Mouse (Mus musculus) stomach, embryonic 15.5 days (tissue): ENCODE measurements around the gene Bin2. TPM values are rescaled to one million over a fixed set of nuclear protein-coding genes. Genes with fewer than 3 reads are reported as not detected.
"Not testable (repeated sequence)": the region's sequence is repeated elsewhere in the genome, so short reads cannot be mapped to it uniquely, and the experiment has no call there.

Experiments
- ATAC-seq: fragments of 200-750 bp; cut with Nextera tagmentation; 2 replicates; pipeline ENCODE4 v1.8.0; 2017; ENCODE audit warnings: low read depth, moderate number of reproducible peaks, moderate TSS enrichment; ENCODE audit not compliant: insufficient read depth, low FRiP score
- H3K27ac ChIP-seq: fragments of 300-500 bp; sonication (generic); 2 replicates; pipeline ENCODE4 v1.5.1; 2015; ENCODE audit warnings: mild to moderate bottlenecking, inconsistent platforms
- H3K27me3 ChIP-seq: fragments of 300-500 bp; sonication (generic); replicated peaks from 2 replicates; pipeline ENCODE4 v1.6.1; 2015; ENCODE audit warnings: inconsistent platforms
- H3K36me3 ChIP-seq: fragments of 300-500 bp; sonication (generic); 2 replicates; pipeline ENCODE4 v1.6.1; 2015; ENCODE audit warnings: inconsistent platforms
- H3K4me1 ChIP-seq: fragments of 300-500 bp; sonication (generic); 2 replicates; pipeline ENCODE4 v1.6.1; 2015; ENCODE audit warnings: inconsistent platforms
- H3K4me2 ChIP-seq: fragments of 300-500 bp; sonication (generic); 2 replicates; pipeline ENCODE4 v1.6.1; 2015; ENCODE audit warnings: mild to moderate bottlenecking, inconsistent platforms
- H3K4me3 ChIP-seq: fragments of 300-500 bp; sonication (generic); replicated peaks from 2 replicates; pipeline ENCODE4 v1.5.1; 2015; ENCODE audit warnings: inconsistent platforms
- H3K9ac ChIP-seq: fragments of 300-500 bp; sonication (generic); 2 replicates; pipeline ENCODE4 v1.6.1; 2015; ENCODE audit warnings: inconsistent platforms
- H3K9me3 ChIP-seq: fragments of 300-500 bp; sonication (generic); 2 replicates; pipeline ENCODE4 v1.6.1; 2016; ENCODE audit warnings: inconsistent platforms
- WGBS: fragments of 180-500 bp; shearing (Covaris S2); methylation state at CpG from one replicate; pipeline ENCODE4 v1.1.7; 2015; 5-methylcytosine and 5-hydroxymethylcytosine counted together
- polyA plus RNA-seq: library from polyadenylated mRNA; unstranded; fragments of >200 nt; fragmentation: Nextera tagmentation; extraction: Ambion mirVana; gene quantifications from 2 replicates; pipeline ENCODE4 v1.2.1, GENCODE M21; 2015

Gene Bin2
- polyA plus RNA-seq, 1 experiment from 2014 or later, result 7.1 TPM

- 71% methylated on average over 3 of the region's 3 CpGs for WGBS
- Histone ChIP-seq H3K27ac (no peak overlapping the region), H3K36me3 (no peaks in the 10 kb centered on the region), H3K4me2 (no peak overlapping the region), H3K9ac (no peak overlapping the region), H3K9me3 (no peaks in the 10 kb centered on the region), H3K4me3 (no peak overlapping the region), H3K4me1 (peaks cover 12% of the 10 kb centered on the region), H3K27me3 (0 out of 2 replicates have a peak, but pooled peaks cover 4% of the 10 kb centered on the region)
- ATAC-seq, result no peak
Measured at GRCm38 (mm10) chr15:100630126-100630525, 39.2 kb downstream of the Bin2 start.

GRCm38 (mm10) chr15:100628797-100629196 is 40.6 kb downstream of the Bin2 start:
- Histone ChIP-seq H3K4me3 (no peak overlapping the region), H3K36me3 (no peaks in the 10 kb centered on the region), H3K4me2 (no peak overlapping the region), H3K9ac (no peak overlapping the region), H3K27me3 (no peaks in the 10 kb centered on the region), H3K9me3 (no peaks in the 10 kb centered on the region), H3K27ac (no peak overlapping the region), H3K4me1 (peaks cover 12% of the 10 kb centered on the region)
- 30% methylated on average over 7 of the region's 7 CpGs for WGBS
- no peak for ATAC-seq

- no peaks in the 10 kb centered on the region for H3K27me3 ChIP-seq
- peak overlapping the region; percentile 52; the same call in 1 of the 2 replicates for H3K27ac ChIP-seq
- H3K9ac ChIP-seq, result no peak overlapping the region
- no peaks in the 10 kb centered on the region for H3K9me3 ChIP-seq
- no peak for ATAC-seq
- 18% methylated on average over 11 of the region's 11 CpGs for WGBS
- H3K4me1 ChIP-seq, result peaks cover 12% of the 10 kb centered on the region
- H3K36me3 ChIP-seq, result no peaks in the 10 kb centered on the region
- H3K4me3 ChIP-seq, result no peak overlapping the region
- 0 out of 2 replicates have a peak overlapping the region, but pooled peaks have one; percentile 2 for H3K4me2 ChIP-seq
Measured at GRCm38 (mm10) chr15:100627774-100628370, 41.5 kb downstream of the Bin2 start.

GRCm38 (mm10) chr15:100627287-100627686 is 42.1 kb downstream of the Bin2 start:
- H3K9me3 ChIP-seq, result no peaks in the 10 kb centered on the region
- peak overlapping the region; percentile 52; the same call in 1 of the 2 replicates for H3K27ac ChIP-seq
- no peak overlapping the region for H3K4me3 ChIP-seq
- no peaks in the 10 kb centered on the region for H3K27me3 ChIP-seq
- no peaks in the 10 kb centered on the region for H3K36me3 ChIP-seq
- H3K9ac ChIP-seq, result no peak overlapping the region
- peaks cover 12% of the 10 kb centered on the region for H3K4me1 ChIP-seq
- no peak for ATAC-seq
- no peak overlapping the region for H3K4me2 ChIP-seq
- 27% methylated on average over 10 of the region's 10 CpGs for WGBS

GRCm38 (mm10) chr15:100624435-100624834 is 44.9 kb downstream of the Bin2 start:
- no peak for ATAC-seq
- 87% methylated on average over 3 of the region's 3 CpGs for WGBS

GRCm38 (mm10) chr15:100623754-100624153 is 45.6 kb downstream of the Bin2 start:
- 86% methylated on average over 9 of the region's 9 CpGs for WGBS
- peaks cover 11% of the 10 kb centered on the region for H3K36me3 ChIP-seq
- no peak overlapping the region for H3K4me3 ChIP-seq

More at GRCm38 (mm10) chr15:100624435-100624834, 44.9 kb downstream of the Bin2 start:
- Histone ChIP-seq H3K4me1 (peaks cover 10% of the 10 kb centered on the region), H3K27me3 (no peaks in the 10 kb centered on the region), H3K4me2 (no peak overlapping the region), H3K27ac (no peak overlapping the region), H3K36me3 (peaks cover 4% of the 10 kb centered on the region), H3K9me3 (no peaks in the 10 kb centered on the region), H3K4me3 (no peak overlapping the region), H3K9ac (no peak overlapping the region)

GRCm38 (mm10) chr15:100622164-100622563 is 47.2 kb downstream of the Bin2 start:
- Histone ChIP-seq H3K9ac (no peak overlapping the region), H3K9me3 (no peaks in the 10 kb centered on the region), H3K27me3 (no peaks in the 10 kb centered on the region), H3K4me1 (no peaks in the 10 kb centered on the region), H3K4me2 (no peak overlapping the region), H3K27ac (no peak overlapping the region; the same call in 1 of the 2 replicates), H3K4me3 (no peak overlapping the region), H3K36me3 (peaks cover 24% of the 10 kb centered on the region)
- WGBS, result 77% methylated on average over 7 of the region's 7 CpGs
- ATAC-seq, result no peak

More at GRCm38 (mm10) chr15:100623754-100624153, 45.6 kb downstream of the Bin2 start:
- no peak overlapping the region for H3K9ac ChIP-seq
- no peak for ATAC-seq
- no peak overlapping the region for H3K4me2 ChIP-seq
- no peaks in the 10 kb centered on the region for H3K27me3 ChIP-seq
- H3K27ac ChIP-seq, result no peak overlapping the region
- peaks cover 10% of the 10 kb centered on the region for H3K4me1 ChIP-seq
- H3K9me3 ChIP-seq, result no peaks in the 10 kb centered on the region

- H3K9ac ChIP-seq, H3K4me3 ChIP-seq, ATAC-seq, H3K27me3 ChIP-seq, H3K9me3 ChIP-seq, H3K4me1 ChIP-seq, H3K27ac ChIP-seq, H3K4me2 ChIP-seq: not testable (repeated sequence)
- 60% methylated on average over 9 of the region's 9 CpGs for whole genome bisulfite sequencing
- peaks cover 24% of the 10 kb centered on the region for H3K36me3 ChIP-seq
Measured at GRCm38 (mm10) chr15:100621671-100622070, 47.7 kb downstream of the Bin2 start.

GRCm38 (mm10) chr15:100619200-100619599 is 50.2 kb downstream of the Bin2 start:
- Histone ChIP-seq H3K4me3 (no peak overlapping the region), H3K36me3 (peaks cover 24% of the 10 kb centered on the region), H3K27me3 (no peaks in the 10 kb centered on the region), H3K9ac (no peak overlapping the region), H3K4me2 (no peak overlapping the region), H3K9me3 (no peaks in the 10 kb centered on the region), H3K27ac (no peak overlapping the region), H3K4me1 (peaks cover 9% of the 10 kb centered on the region; the same call in 1 of the 2 replicates)
- no peak for ATAC-seq
- WGBS, result 84% methylated on average over 7 of the region's 7 CpGs

GRCm38 (mm10) chr15:100616221-100616620 is 53.1 kb downstream of the Bin2 start:
- Histone ChIP-seq H3K4me1 (peaks cover 19% of the 10 kb centered on the region), H3K9me3 (no peaks in the 10 kb centered on the region), H3K36me3 (peaks cover 24% of the 10 kb centered on the region), H3K9ac (peak overlapping the region; percentile 71), H3K4me3 (peak overlapping the region; percentile 72), H3K27ac (peak overlapping the region; percentile 96), H3K27me3 (no peaks in the 10 kb centered on the region), H3K4me2 (peak overlapping the region; percentile 76)
- 0% methylated on average over 19 of the region's 19 CpGs for WGBS
- ATAC-seq, result peak; percentile 1; the same call in 1 of the 2 replicates

GRCm38 (mm10) chr15:100615825-100616220 is 53.5 kb downstream of the Bin2 start:
- ATAC-seq, result peak; percentile 77
- H3K4me3 ChIP-seq, result peak overlapping the region; percentile 72
- no peaks in the 10 kb centered on the region for H3K9me3 ChIP-seq
- peak overlapping the region; percentile 71 for H3K9ac ChIP-seq
- no peaks in the 10 kb centered on the region for H3K27me3 ChIP-seq
- H3K4me1 ChIP-seq, result peaks cover 19% of the 10 kb centered on the region
- peak overlapping the region; percentile 76 for H3K4me2 ChIP-seq
- peaks cover 24% of the 10 kb centered on the region for H3K36me3 ChIP-seq
- WGBS, result under 1% methylated on average over 40 of the region's 43 CpGs
- peak overlapping the region; percentile 96 for H3K27ac ChIP-seq

GRCm38 (mm10) chr15:100614996-100615824 is 54.1 kb downstream of the Bin2 start, which contains the start of gene Dazap2:
Gene Dazap2, plus strand, starts transcription at chr15:100615349.
- under 1% methylated on average over 80 of the region's 99 CpGs for WGBS
- Histone ChIP-seq H3K9me3 (no peaks in the 10 kb centered on the region), H3K27ac (peak within 1 kb of the TSS; percentile 96), H3K4me1 (peaks cover 19% of the 10 kb centered on the region), H3K9ac (peak within 1 kb of the TSS; percentile 71), H3K4me2 (peak within 1 kb of the TSS; percentile 76), H3K4me3 (peak within 1 kb of the TSS; percentile 72), H3K27me3 (no peaks in the 10 kb centered on the region), H3K36me3 (peaks cover 23% of the 10 kb centered on the region)
- ATAC-seq, result peak; percentile 89
